Mouse (Mus musculus) midbrain, embryonic 13.5 days (tissue): ENCODE measurements at regions not wholly inside any gene's neighbourhood (a gene's known extent, or its start where the extent isn't known, plus 50 kb on each side); places are given as distances from the start of the nearest gene placed in this dataset.

Experiments
- ATAC-seq: fragments of 200-750 bp; cut with Nextera tagmentation; 2 replicates; pipeline ENCODE4 v1.8.0; 2017; ENCODE audit warnings: mild to moderate bottlenecking, moderate TSS enrichment, moderate library complexity
- H3K27ac ChIP-seq: fragments of 300-500 bp; sonication (generic); 2 replicates; pipeline ENCODE4 v1.5.1; 2015; ENCODE audit warnings: inconsistent platforms, mild to moderate bottlenecking, moderate library complexity
- H3K27me3 ChIP-seq: fragments of 300-500 bp; sonication (generic); 2 replicates; pipeline ENCODE4 v1.6.1; 2015; ENCODE audit warnings: mild to moderate bottlenecking, inconsistent platforms
- H3K36me3 ChIP-seq: fragments of 300-500 bp; sonication (generic); 2 replicates; pipeline ENCODE4 v1.6.1; 2015; ENCODE audit warnings: mild to moderate bottlenecking, inconsistent platforms
- H3K4me1 ChIP-seq: fragments of 300-500 bp; sonication (generic); replicated peaks from 2 replicates; pipeline ENCODE4 v1.6.1; 2015; ENCODE audit warnings: inconsistent platforms
- H3K4me2 ChIP-seq: fragments of 300-500 bp; sonication (generic); replicated peaks from 2 replicates; pipeline ENCODE4 v1.6.1; 2015; ENCODE audit warnings: moderate library complexity, mild to moderate bottlenecking, inconsistent platforms
- H3K4me3 ChIP-seq: fragments of 300-500 bp; sonication (generic); replicated peaks from 2 replicates; pipeline ENCODE4 v1.5.1; 2015; ENCODE audit warnings: mild to moderate bottlenecking, inconsistent platforms
- H3K9ac ChIP-seq: fragments of 300-500 bp; sonication (generic); replicated peaks from 2 replicates; pipeline ENCODE4 v1.6.1; 2015; ENCODE audit warnings: mild to moderate bottlenecking, inconsistent platforms
- H3K9me3 ChIP-seq: fragments of 300-500 bp; sonication (generic); 2 replicates; pipeline ENCODE4 v1.6.1; 2016; ENCODE audit warnings: mild to moderate bottlenecking, inconsistent platforms
- WGBS: fragments of 180-500 bp; shearing (Covaris S2); methylation state at CpG from one replicate; pipeline ENCODE4 v1.1.7; 2015; 5-methylcytosine and 5-hydroxymethylcytosine counted together

DNA sequence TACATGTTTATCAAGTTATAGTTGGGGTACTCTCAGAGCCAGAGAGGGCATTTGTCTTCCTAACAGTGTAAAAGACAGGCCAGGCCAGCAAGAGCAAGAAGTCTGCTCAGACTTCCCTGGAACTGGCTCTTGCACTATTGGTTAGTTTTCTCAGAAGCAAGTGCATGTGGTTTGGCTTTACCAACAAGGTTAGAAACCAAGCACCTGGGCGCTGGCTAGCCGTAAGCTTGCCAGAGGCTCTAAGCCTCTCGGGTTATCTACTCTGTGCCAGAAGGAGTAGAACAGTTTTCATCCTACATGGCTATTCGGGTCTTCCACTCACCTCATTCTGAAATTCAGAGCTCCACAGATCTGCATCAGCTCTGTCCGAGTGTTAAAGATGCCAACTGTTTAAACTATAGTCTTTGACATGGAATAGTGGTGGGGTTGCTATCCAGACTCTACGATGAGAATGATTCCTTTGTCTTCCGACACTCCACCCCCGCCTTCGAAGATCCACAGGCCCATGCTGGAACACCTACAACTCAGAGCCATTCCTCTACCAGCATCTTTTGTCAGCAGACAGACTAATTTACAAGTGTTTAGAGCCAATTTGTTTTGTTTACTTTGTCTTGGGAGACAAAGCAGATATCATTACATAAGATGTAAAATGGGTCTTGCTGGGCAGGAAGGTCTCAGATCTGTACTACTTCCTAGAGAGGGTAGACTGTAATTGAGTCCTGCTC, 338.4 kb upstream of the Jarid2 start:
- Histone ChIP-seq H3K4me2 (no peak overlapping the region), H3K4me1 (no peaks in the 10 kb centered on the region), H3K36me3 (no peaks in the 10 kb centered on the region), H3K9me3 (no peaks in the 10 kb centered on the region), H3K9ac (no peak overlapping the region), H3K27ac (no peak overlapping the region), H3K4me3 (no peak overlapping the region), H3K27me3 (no peaks in the 10 kb centered on the region)
- 90% methylated on average over 9 of the region's 9 CpGs for WGBS
- no peak for ATAC-seq

DNA sequence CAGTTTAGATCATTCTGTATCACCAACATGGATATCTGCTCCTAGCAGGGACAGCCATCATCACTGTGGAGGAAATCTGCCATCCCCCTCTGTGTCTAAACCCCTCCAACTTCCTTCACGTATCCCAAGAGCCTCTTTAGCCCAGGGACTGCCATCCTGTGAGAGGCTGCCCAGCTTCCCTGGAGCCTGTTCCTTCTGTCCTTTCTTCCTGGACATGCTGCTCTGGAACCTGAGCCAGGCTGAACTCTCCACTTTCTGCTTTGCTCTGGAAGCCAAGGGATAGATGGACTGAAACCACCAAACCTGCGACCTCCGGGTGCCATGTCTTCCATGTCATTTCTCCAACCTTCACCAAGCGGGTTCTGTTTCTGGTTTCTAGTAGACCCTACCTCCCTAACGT, 335.3 kb upstream of the Jarid2 start:
- no peaks in the 10 kb centered on the region for H3K9me3 ChIP-seq
- WGBS: 95% methylated on average over 5 of the region's 5 CpGs
- no peak for ATAC-seq
- no peak overlapping the region for H3K4me2 ChIP-seq
- H3K36me3 ChIP-seq: no peaks in the 10 kb centered on the region
- H3K4me3 ChIP-seq: no peak overlapping the region
- no peak overlapping the region for H3K27ac ChIP-seq
- H3K27me3 ChIP-seq: no peaks in the 10 kb centered on the region
- H3K9ac ChIP-seq: no peak overlapping the region
- no peaks in the 10 kb centered on the region for H3K4me1 ChIP-seq

DNA sequence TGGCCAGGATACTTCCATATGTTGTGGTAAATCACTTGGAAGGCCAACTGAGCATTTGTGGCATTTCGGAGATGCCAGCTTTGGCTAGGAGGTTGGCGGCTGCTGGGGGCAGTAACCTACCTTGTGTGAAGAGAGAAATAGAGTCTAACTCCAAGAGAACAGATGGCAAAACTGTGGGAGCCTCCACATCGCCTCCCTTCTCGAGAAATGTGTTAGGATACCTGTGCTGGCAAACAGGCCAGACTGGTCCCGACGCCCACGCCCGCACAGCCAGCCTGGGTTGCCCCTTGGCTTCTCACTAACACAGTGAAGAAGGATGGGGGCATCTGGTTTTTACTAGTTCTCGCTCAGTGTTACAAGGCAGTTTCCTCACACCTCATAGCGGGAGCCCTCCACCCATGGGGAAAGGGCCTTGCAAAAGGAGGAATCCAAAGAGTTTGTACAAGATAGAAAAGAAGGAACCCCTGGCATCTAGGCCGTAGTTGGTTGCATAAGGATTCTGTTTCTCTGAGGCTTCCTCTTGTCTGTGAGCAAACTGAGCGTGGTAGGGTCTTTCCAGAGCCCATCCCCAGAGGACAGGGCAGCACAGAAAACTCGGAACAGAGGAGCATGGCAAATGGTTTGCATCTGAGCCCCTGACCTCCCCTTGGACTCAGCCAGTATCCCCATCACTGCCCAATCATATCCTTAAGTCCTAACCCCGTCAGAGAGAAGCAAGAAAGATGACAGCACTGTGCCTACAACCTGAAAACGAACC, 330.5 kb upstream of the Jarid2 start:
- no peak overlapping the region for H3K9ac ChIP-seq
- H3K27ac ChIP-seq: no peak overlapping the region
- no peaks in the 10 kb centered on the region for H3K27me3 ChIP-seq
- H3K36me3 ChIP-seq: no peaks in the 10 kb centered on the region
- H3K4me2 ChIP-seq: no peak overlapping the region
- no peak overlapping the region for H3K4me3 ChIP-seq
- H3K4me1 ChIP-seq: no peaks in the 10 kb centered on the region
- no peaks in the 10 kb centered on the region for H3K9me3 ChIP-seq
- no peak for ATAC-seq
- WGBS: 87% methylated on average over 15 of the region's 15 CpGs

DNA sequence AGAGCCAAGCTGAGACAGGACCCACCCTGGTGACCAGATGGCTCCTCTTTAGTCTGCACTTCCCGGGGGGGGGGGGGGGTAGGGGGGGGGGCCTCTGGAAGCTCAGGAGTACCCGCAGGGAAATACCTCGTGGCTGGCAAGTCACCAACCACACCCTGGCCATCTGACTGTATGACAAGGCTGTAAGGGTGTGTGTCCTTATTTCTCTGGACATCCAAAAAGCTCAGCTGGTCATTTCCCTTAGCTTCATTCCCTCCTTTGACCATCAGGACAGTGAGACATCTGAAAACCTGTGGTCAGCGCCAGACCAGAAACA, 329.9 kb upstream of the Jarid2 start:
- 75% methylated on average over 3 of the region's 4 CpGs for WGBS
- no peaks in the 10 kb centered on the region for H3K9me3 ChIP-seq
- ATAC-seq: no peak
- H3K4me3 ChIP-seq: no peak overlapping the region
- no peak overlapping the region for H3K27ac ChIP-seq
- no peaks in the 10 kb centered on the region for H3K4me1 ChIP-seq
- H3K9ac ChIP-seq: no peak overlapping the region
- no peak overlapping the region for H3K4me2 ChIP-seq
- H3K27me3 ChIP-seq: no peaks in the 10 kb centered on the region
- no peaks in the 10 kb centered on the region for H3K36me3 ChIP-seq

DNA sequence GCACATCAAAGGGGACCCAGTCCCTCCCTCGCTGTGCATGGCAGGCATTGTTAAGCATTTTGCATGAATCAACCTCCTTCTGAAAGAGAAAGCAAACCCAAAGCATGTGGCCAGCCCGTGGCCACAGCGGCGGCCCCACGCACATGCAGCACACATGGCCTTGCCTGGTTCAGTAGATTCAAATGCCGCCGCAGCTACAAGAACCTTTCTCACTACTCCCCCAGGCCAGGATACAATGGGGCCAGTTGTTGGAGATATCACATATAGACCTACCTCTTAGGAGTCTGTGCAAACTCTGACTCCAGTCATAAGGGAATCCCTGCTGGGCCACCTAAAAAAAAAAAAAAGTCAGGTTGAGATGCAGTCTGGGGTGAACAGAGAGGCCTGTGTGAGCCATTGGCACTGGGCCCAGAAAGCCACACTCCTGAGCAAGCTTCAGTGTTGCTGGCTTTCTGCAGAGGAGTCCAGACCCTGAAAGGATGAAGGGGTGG, 329.4 kb upstream of the Jarid2 start:
- H3K4me3 ChIP-seq: no peak overlapping the region
- no peak overlapping the region for H3K9ac ChIP-seq
- ATAC-seq: no peak
- H3K4me2 ChIP-seq: no peak overlapping the region
- no peaks in the 10 kb centered on the region for H3K4me1 ChIP-seq
- 57% methylated on average over 7 of the region's 7 CpGs for WGBS
- no peak overlapping the region for H3K27ac ChIP-seq
- no peaks in the 10 kb centered on the region for H3K9me3 ChIP-seq
- no peaks in the 10 kb centered on the region for H3K27me3 ChIP-seq
- no peaks in the 10 kb centered on the region for H3K36me3 ChIP-seq

DNA sequence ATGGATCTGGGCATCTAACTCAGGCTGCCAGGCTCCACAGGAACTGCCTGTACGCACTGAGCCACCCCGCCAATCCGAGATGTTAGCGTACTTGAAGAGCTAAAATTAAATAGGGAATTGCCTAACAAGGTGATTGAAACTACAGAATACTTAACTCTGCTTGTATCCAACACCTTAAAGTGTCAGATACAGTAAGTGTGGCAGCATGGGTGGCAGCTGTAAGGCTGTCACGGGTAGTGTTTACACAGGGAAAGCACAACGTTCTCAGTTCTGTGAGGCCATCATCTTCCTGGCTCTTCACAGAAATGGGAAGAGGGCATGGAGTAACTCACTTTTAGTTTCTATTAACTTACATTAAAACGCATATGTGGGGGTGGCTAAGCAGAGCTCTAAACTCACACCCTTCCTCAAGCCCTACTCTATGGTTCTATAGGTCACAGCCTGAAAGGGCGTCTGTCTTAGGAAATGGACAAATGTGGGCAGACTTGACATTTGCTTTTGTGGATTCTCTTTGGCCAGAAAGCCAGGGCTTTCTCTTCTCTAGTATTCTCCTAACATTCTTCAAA, 325.2 kb upstream of the Jarid2 start:
- no peaks in the 10 kb centered on the region for H3K4me1 ChIP-seq
- ATAC-seq: no peak
- 91% methylated on average over 8 of the region's 8 CpGs for WGBS
- H3K27me3 ChIP-seq: 0 out of 2 replicates have a peak, but pooled peaks cover 3% of the 10 kb centered on the region
- H3K4me3 ChIP-seq: no peak overlapping the region
- H3K36me3 ChIP-seq: no peaks in the 10 kb centered on the region
- no peak overlapping the region for H3K9ac ChIP-seq
- H3K4me2 ChIP-seq: no peak overlapping the region
- H3K9me3 ChIP-seq: no peaks in the 10 kb centered on the region
- H3K27ac ChIP-seq: no peak overlapping the region

DNA sequence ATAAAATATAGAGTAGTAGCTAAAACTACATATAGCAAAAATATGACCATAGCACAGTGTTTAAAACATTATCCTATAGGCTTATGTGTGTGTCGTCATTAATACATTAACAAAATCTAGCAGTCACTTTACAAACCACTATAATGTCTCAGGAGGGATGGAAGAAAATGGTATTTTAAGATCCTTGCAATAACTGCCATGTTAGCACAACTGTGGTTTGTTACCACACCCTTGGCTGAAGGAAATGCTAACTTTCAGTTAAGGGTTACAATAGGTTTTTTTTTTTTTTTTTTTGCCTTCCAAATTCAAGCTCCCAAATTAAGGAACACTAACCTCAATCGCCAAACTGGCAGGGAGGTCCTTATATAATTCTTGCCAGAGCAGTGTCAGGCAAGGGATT, 322.0 kb upstream of the Jarid2 start:
- no peaks in the 10 kb centered on the region for H3K9me3 ChIP-seq
- H3K27me3 ChIP-seq: 0 out of 2 replicates have a peak, but pooled peaks cover 3% of the 10 kb centered on the region
- no peaks in the 10 kb centered on the region for H3K4me1 ChIP-seq
- WGBS: 94% methylated on average over 2 of the region's 2 CpGs
- H3K4me2 ChIP-seq: no peak overlapping the region
- H3K27ac ChIP-seq: no peak overlapping the region
- H3K9ac ChIP-seq: no peak overlapping the region
- ATAC-seq: no peak
- no peak overlapping the region for H3K4me3 ChIP-seq
- no peaks in the 10 kb centered on the region for H3K36me3 ChIP-seq

DNA sequence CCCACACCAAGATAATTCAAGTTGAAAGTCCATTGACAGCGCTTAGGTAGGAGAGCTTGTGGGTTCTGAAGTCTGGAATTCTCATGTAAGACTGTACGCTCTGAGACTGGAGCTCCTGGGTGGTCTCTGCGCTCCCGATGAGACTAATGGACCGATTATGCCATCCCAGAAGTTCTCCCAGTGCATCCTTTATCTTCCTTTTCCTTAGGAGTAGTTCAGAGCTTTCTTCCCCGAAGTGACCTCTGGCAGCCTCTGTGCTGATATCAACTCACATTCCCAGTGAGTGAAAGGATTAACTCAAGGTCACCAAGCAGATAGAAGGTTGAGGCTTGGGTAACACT, 320.7 kb upstream of the Jarid2 start:
- Histone ChIP-seq H3K27me3 (0 out of 2 replicates have a peak, but pooled peaks cover 3% of the 10 kb centered on the region), H3K4me3 (no peak overlapping the region), H3K27ac (no peak overlapping the region), H3K4me2 (no peak overlapping the region), H3K36me3 (no peaks in the 10 kb centered on the region), H3K9ac (no peak overlapping the region), H3K9me3 (no peaks in the 10 kb centered on the region), H3K4me1 (no peaks in the 10 kb centered on the region)
- 85% methylated on average over 6 of the region's 6 CpGs for WGBS
- ATAC-seq: no peak

DNA sequence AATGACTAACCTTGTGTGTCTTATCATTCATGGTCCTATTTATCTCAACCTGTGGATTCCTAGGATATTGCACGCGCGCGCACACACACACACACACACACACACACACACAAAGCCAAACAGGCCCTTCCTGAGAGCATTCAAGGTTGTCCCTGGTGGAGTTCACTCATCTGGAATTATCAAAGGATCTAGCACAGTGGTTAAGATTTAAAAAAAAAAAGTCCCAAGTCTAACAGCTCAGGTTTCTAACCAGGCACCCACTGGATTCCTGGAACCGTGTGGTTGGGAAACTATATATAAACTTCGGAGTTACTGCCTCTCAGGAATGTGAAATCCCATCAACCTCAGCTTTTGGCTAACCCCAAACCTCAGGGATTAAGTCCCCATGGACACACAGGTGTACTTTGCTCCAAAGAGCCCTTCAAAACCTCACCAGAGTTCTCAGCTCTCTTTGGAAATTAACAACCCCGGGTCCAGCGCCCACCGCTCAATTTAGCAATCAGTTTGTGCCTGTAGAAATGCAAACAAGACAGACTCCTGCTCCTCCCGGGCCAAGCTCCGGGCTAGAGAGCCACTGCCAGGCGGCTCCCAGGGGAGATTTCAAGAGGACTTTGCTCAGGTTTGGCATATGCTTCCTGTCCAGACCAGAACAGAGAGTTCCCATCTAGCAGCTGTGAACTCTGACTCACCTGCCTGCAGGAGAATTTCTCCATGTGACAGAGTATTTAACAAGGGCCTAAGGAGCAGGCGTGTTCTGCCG, 320.1 kb upstream of the Jarid2 start:
- no peak for ATAC-seq
- Histone ChIP-seq H3K4me1 (no peaks in the 10 kb centered on the region), H3K9ac (no peak overlapping the region), H3K4me3 (no peak overlapping the region), H3K9me3 (no peaks in the 10 kb centered on the region), H3K27me3 (0 out of 2 replicates have a peak, but pooled peaks cover 3% of the 10 kb centered on the region), H3K36me3 (no peaks in the 10 kb centered on the region), H3K4me2 (no peak overlapping the region), H3K27ac (no peak overlapping the region)
- 75% methylated on average over 14 of the region's 14 CpGs for WGBS

DNA sequence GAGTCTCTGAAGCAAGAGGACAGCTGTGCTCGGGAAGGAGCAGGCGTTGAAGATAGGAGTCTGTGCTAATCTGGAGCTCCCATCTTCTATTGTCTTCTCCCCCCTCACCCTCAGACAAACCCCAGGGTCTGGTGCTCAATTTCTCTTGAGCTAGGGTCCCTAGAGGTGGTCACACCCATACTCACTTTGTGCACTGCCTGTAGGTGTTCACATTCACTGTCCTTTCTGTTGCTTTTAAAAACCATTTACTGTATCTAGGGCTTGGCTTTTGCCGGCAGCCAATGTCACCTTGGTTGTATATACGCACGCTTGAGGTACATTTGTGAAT, 319.6 kb upstream of the Jarid2 start:
- no peak overlapping the region for H3K4me2 ChIP-seq
- no peaks in the 10 kb centered on the region for H3K9me3 ChIP-seq
- H3K27me3 ChIP-seq: 0 out of 2 replicates have a peak, but pooled peaks cover 3% of the 10 kb centered on the region
- H3K36me3 ChIP-seq: no peaks in the 10 kb centered on the region
- no peak overlapping the region for H3K27ac ChIP-seq
- no peak overlapping the region for H3K4me3 ChIP-seq
- no peak overlapping the region for H3K9ac ChIP-seq
- 82% methylated on average over 5 of the region's 5 CpGs for whole genome bisulfite sequencing
- ATAC-seq: no peak
- no peaks in the 10 kb centered on the region for H3K4me1 ChIP-seq

DNA sequence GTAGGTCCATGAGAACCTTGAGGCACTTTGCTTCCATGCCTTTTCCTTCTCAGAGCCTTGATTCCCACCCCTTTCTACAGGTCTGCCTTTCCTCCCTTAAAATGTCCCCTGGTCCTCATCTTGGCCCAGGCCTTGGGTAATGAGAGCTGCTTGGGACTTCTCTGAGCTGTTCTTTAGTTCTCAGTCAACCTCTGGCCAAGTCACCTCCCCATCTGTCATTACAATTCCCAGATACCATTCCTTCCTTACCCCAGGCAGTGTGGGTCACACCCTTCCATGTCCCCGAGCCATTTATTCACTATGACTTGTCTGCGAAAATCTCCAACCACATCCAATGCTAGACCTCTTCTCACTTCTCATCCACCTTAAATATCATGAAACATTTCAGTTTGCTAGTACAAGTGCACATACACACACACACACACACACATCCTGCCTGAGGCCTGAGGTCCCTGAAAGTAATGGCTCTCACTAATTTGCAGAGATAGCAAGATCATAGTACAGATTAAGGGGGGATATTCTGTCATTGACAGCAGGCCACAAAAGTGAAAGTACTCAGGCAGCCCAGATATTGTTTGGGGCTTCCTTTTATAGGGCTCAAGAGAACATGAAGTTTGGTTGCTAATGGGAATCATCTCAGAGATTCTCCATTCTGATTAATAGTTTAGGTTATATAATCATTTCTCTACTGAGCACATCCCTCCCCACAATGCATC, 317.3 kb upstream of the Jarid2 start:
- Histone ChIP-seq H3K4me1 (peaks cover 6% of the 10 kb centered on the region), H3K9ac (no peak overlapping the region)
- 96% methylated on average over 2 of the region's 2 CpGs for WGBS

More for the DNA sequence above, 317.3 kb upstream of the Jarid2 start:
- H3K27ac ChIP-seq: no peak overlapping the region
- H3K4me3 ChIP-seq: no peak overlapping the region
- no peaks in the 10 kb centered on the region for H3K9me3 ChIP-seq
- H3K27me3 ChIP-seq: no peaks in the 10 kb centered on the region
- ATAC-seq: no peak
- H3K36me3 ChIP-seq: no peaks in the 10 kb centered on the region
- no peak overlapping the region for H3K4me2 ChIP-seq
